Mouse (Mus musculus): ENCODE results near the gene Nes. TPM values are rescaled to one million over a fixed set of nuclear protein-coding genes. Genes with fewer than 3 reads are reported as not detected.
A peak's percentile ranks its signal among the peaks of the same experiment; 100 is the strongest.

The Nes gene
- total RNA-seq, 1 experiment = 29.4 TPM

GRCm38 (mm10) chr3:87996971-87997614 is 26.2 kb downstream of the Nes start:
- H3K4me1 ChIP-seq (ENCODE audit: control insufficient read depth in 2 of 2, insufficient read depth in 2 of 2, low read length in 2 of 2, poor library complexity in 1 of 2) = peaks cover 0 to 14% of the 10 kb centered on the region in 2 experiments; a peak in 2 of 4 replicates

GRCm38 (mm10) chr3:87998747-87999146 is 27.9 kb downstream of the Nes start:
- H3K4me1 ChIP-seq (ENCODE audit: control insufficient read depth in 2 of 2, insufficient read depth in 2 of 2, low read length in 2 of 2, poor library complexity in 1 of 2) = peaks cover 0 to 18% of the 10 kb centered on the region in 2 experiments; a peak in 2 of 4 replicates
- TF ChIP-seq CHD2 (IDR thresholded peaks at IDR 0.05; ENCODE audit: low read depth, low read length) = no peak
- no peak for TF ChIP-seq MAFK (IDR thresholded peaks at IDR 0.05; ENCODE audit: insufficient read depth, low read depth, low read length)
- no peak for TF ChIP-seq ZC3H11A (IDR thresholded peaks at IDR 0.05; ENCODE audit: borderline replicate concordance, low read depth, low read length)
- no peak for TF ChIP-seq ZNF384 (IDR thresholded peaks at IDR 0.05; ENCODE audit: low read depth, low read length)
- no peak overlapping the region for H3K27ac ChIP-seq (ENCODE audit: insufficient read depth, low read depth, low read length, poor library complexity, severe bottlenecking)
- in situ Hi-C loops (cut with MboI; ENCODE audit: low sequenced_read_pairs in 2 of 2, unreplicated experiment in 2 of 2) = no loop called here
- no peak overlapping the region for H3K4me3 ChIP-seq (ENCODE audit: insufficient read depth in 1 of 2, low read depth in 1 of 2, low read length in 2 of 2, poor library complexity in 1 of 2, severe bottlenecking in 1 of 2)
- no peak for DNase-seq (ENCODE audit: low read depth, low spot score)
- no peaks in the 10 kb centered on the region for H3K36me3 ChIP-seq (ENCODE audit: control insufficient read depth, insufficient read depth, low read length, poor library complexity, severe bottlenecking)
- no peaks in the 10 kb centered on the region for H3K9me3 ChIP-seq (ENCODE audit: control insufficient read depth, insufficient read depth, low read depth, low read length)
- no peak overlapping the region for H3K9ac ChIP-seq (ENCODE audit: insufficient read depth, low read depth, low read length, poor library complexity, severe bottlenecking)

More at GRCm38 (mm10) chr3:87996971-87997614, 26.2 kb downstream of the Nes start:
- TF ChIP-seq CHD2 (IDR thresholded peaks at IDR 0.05; ENCODE audit: low read depth, low read length) (no peak), ZNF384 (IDR thresholded peaks at IDR 0.05; ENCODE audit: low read depth, low read length) (no peak), MAFK (IDR thresholded peaks at IDR 0.05; ENCODE audit: insufficient read depth, low read depth, low read length) (no peak), ZC3H11A (IDR thresholded peaks at IDR 0.05; ENCODE audit: borderline replicate concordance, low read depth, low read length) (no peak)
- Histone ChIP-seq H3K9me3 (ENCODE audit: control insufficient read depth, insufficient read depth, low read depth, low read length) (no peaks in the 10 kb centered on the region), H3K9ac (ENCODE audit: insufficient read depth, low read depth, low read length, poor library complexity, severe bottlenecking) (peak overlapping the region; percentile 1; the same call in 1 of the 2 replicates), H3K4me3 (ENCODE audit: insufficient read depth in 1 of 2, low read depth in 1 of 2, low read length in 2 of 2, poor library complexity in 1 of 2, severe bottlenecking in 1 of 2) (peak overlapping the region; percentile 52 to 56; a peak in 3 of 4 replicates), H3K36me3 (ENCODE audit: control insufficient read depth, insufficient read depth, low read length, poor library complexity, severe bottlenecking) (no peaks in the 10 kb centered on the region), H3K27ac (ENCODE audit: insufficient read depth, low read depth, low read length, poor library complexity, severe bottlenecking) (no peak overlapping the region)
- peak; percentile 68 for DNase-seq (ENCODE audit: low read depth, low spot score)
- in situ Hi-C loops (cut with MboI; ENCODE audit: low sequenced_read_pairs in 2 of 2, unreplicated experiment in 2 of 2) = no loop called here

- in situ Hi-C loops (cut with MboI; ENCODE audit: low sequenced_read_pairs in 2 of 2, unreplicated experiment in 2 of 2) = no loop called here
- Histone ChIP-seq H3K27ac (ENCODE audit: insufficient read depth, low read depth, low read length, poor library complexity, severe bottlenecking) (no peak overlapping the region), H3K36me3 (ENCODE audit: control insufficient read depth, insufficient read depth, low read length, poor library complexity, severe bottlenecking) (no peaks in the 10 kb centered on the region), H3K4me1 (ENCODE audit: control insufficient read depth in 2 of 2, insufficient read depth in 2 of 2, low read length in 2 of 2, poor library complexity in 1 of 2) (peaks cover 0 to 18% of the 10 kb centered on the region in 2 experiments; a peak in 2 of 4 replicates), H3K4me3 (ENCODE audit: insufficient read depth in 1 of 2, low read depth in 1 of 2, low read length in 2 of 2, poor library complexity in 1 of 2, severe bottlenecking in 1 of 2) (peak overlapping the region; percentile 75 to 80), H3K9me3 (ENCODE audit: control insufficient read depth, insufficient read depth, low read depth, low read length) (no peaks in the 10 kb centered on the region), H3K9ac (ENCODE audit: insufficient read depth, low read depth, low read length, poor library complexity, severe bottlenecking) (peak overlapping the region; percentile 48; the same call in 1 of the 2 replicates)
- TF ChIP-seq MAFK (IDR thresholded peaks at IDR 0.05; ENCODE audit: insufficient read depth, low read depth, low read length) (no peak), ZC3H11A (IDR thresholded peaks at IDR 0.05; ENCODE audit: borderline replicate concordance, low read depth, low read length) (no peak), CHD2 (IDR thresholded peaks at IDR 0.05; ENCODE audit: low read depth, low read length) (no peak), HCFC1 (IDR thresholded peaks at IDR 0.05; ENCODE audit: borderline replicate concordance, insufficient read depth, low read length) (no peak), ZNF384 (IDR thresholded peaks at IDR 0.05; ENCODE audit: low read depth, low read length) (no peak)
- no peak for DNase-seq (ENCODE audit: low read depth, low spot score)
Measured at GRCm38 (mm10) chr3:87999243-87999895, 28.5 kb downstream of the Nes start.

- H3K4me3 ChIP-seq (ENCODE audit: insufficient read depth in 1 of 2, low read depth in 1 of 2, low read length in 2 of 2, poor library complexity in 1 of 2, severe bottlenecking in 1 of 2) = peak within 1 kb of the TSS; percentile 75 to 80
- no peaks in the 10 kb centered on the region for H3K36me3 ChIP-seq (ENCODE audit: control insufficient read depth, insufficient read depth, low read length, poor library complexity, severe bottlenecking)
- H3K27ac ChIP-seq (ENCODE audit: insufficient read depth, low read depth, low read length, poor library complexity, severe bottlenecking) = no peak within 1 kb of the TSS
- in situ Hi-C loops (cut with MboI; ENCODE audit: low sequenced_read_pairs in 2 of 2, unreplicated experiment in 2 of 2) = no loop called here
- peak within 1 kb of the TSS; percentile 48 for H3K9ac ChIP-seq (ENCODE audit: insufficient read depth, low read depth, low read length, poor library complexity, severe bottlenecking)
- peak; percentile 41 for DNase-seq (ENCODE audit: low read depth, low spot score)
- H3K9me3 ChIP-seq (ENCODE audit: control insufficient read depth, insufficient read depth, low read depth, low read length) = no peaks in the 10 kb centered on the region
- peaks cover 0 to 18% of the 10 kb centered on the region in 2 experiments; a peak in 2 of 4 replicates for H3K4me1 ChIP-seq (ENCODE audit: control insufficient read depth in 2 of 2, insufficient read depth in 2 of 2, low read length in 2 of 2, poor library complexity in 1 of 2)
- no peak for TF ChIP-seq MAFK (IDR thresholded peaks at IDR 0.05; ENCODE audit: insufficient read depth, low read depth, low read length)
- TF ChIP-seq CHD2 (IDR thresholded peaks at IDR 0.05; ENCODE audit: low read depth, low read length) = no peak
- no peak for TF ChIP-seq HCFC1 (IDR thresholded peaks at IDR 0.05; ENCODE audit: borderline replicate concordance, insufficient read depth, low read length)
Measured at GRCm38 (mm10) chr3:88000181-88000580, 29.3 kb downstream of the Nes start, which contains the start of gene Bcan. TSS of gene Bcan (minus strand) at chr3:88000230.

Data from ES-E14 (cell line).